Mouse (Mus musculus): ENCODE measurements around the gene Nsdhl. TPM values are rescaled to one million over a fixed set of nuclear protein-coding genes. Genes with fewer than 3 reads are reported as not detected.

Gene Nsdhl
- polyA plus RNA-seq (2012; rRNA removed), result 39.4 and 46.2 TPM in 2 replicates

GRCm38 (mm10) chrX:72917884-72918681 lies at the start of gene Nsdhl, which contains the start of gene Cetn2:
Gene Nsdhl (plus strand): TSS chrX:72918557.
Gene Cetn2 (minus strand): TSS chrX:72918411.

GRCm38 (mm10) chrX:72986841-72987519 lies 68.6 kb downstream of the Nsdhl start, which contains the start of gene Zfp185:
Gene Zfp185 (plus strand): TSS chrX:72987339.

Other genes with a start within 250 kb of the Nsdhl start
- gene Gabrq, start 93.4 kb upstream of the Nsdhl start, polyA plus RNA-seq (2012; rRNA removed), result 3.4 and 3.8 TPM in 2 replicates
- gene Cetn2, start 146 bp upstream of the Nsdhl start, polyA plus RNA-seq (2012; rRNA removed), result 38.0 and 42.2 TPM in 2 replicates
- gene Zfp185, start 68.8 kb downstream of the Nsdhl start, polyA plus RNA-seq (2012; rRNA removed), result 1.7 and 6.1 TPM in 2 replicates
- 0.05 and 0.14 TPM in 2 replicates for gene Pnma5, start 118.5 kb downstream of the Nsdhl start, polyA plus RNA-seq (2012; rRNA removed)
- gene Pnma3, start 146.2 kb downstream of the Nsdhl start, polyA plus RNA-seq (2012; rRNA removed), result 12.2 and 12.7 TPM in 2 replicates
- 0.81 and 0.97 TPM in 2 replicates for gene Xlr4a, start 163.9 kb downstream of the Nsdhl start, polyA plus RNA-seq (2012; rRNA removed)
- 3.7 and 4.6 TPM in 2 replicates for gene Xlr3a, start 178.5 kb downstream of the Nsdhl start, polyA plus RNA-seq (2012; rRNA removed)
- gene Gm14685, start 198.5 kb downstream of the Nsdhl start, polyA plus RNA-seq (2012; rRNA removed), result 0.65 and 0.87 TPM in 2 replicates
- not detected in 2 replicates for gene Xlr5b, start 230.2 kb downstream of the Nsdhl start, polyA plus RNA-seq (2012; rRNA removed)
- gene DXBay18, start 230.9 kb downstream of the Nsdhl start, polyA plus RNA-seq (2012; rRNA removed), result 0.38 and 0.63 TPM in 2 replicates

Data from central nervous system, embryonic 14 days (tissue).